Mouse (Mus musculus) megakaryocyte, embryonic 14.5 days (primary cell): ENCODE measurements around the gene Islr2.

Experiments
- FLI1 ChIP-seq: IDR thresholded peaks from 2 replicates; pipeline ENCODE4 v1.6.1; 2012; ENCODE audit warnings: low read length, inconsistent platforms, mixed read lengths
- GATA1 ChIP-seq: IDR thresholded peaks from 3 replicates; pipeline ENCODE4 v1.6.1; 2012; ENCODE audit warnings: mixed read lengths, low read length, inconsistent platforms, borderline replicate concordance

GRCm38 (mm10) chr9:58196141-58196540 is 8.0 kb downstream of the Islr2 start:
- TF ChIP-seq FLI1 (no peak), GATA1 (no peak)
